Mouse (Mus musculus): ENCODE measurements around the gene Arid1b. TPM values are rescaled to one million over a fixed set of nuclear protein-coding genes. Genes with fewer than 3 reads are reported as not detected.
A peak's percentile ranks its signal among the peaks of the same experiment; 100 is the strongest.

Arid1b gene
- total and polyA plus RNA-seq, 3 experiments = 11.8 to 27.8 (median 26.8) TPM

- H3K36me3 ChIP-seq (ENCODE audit: control insufficient read depth, insufficient read depth, low read length) = no peaks in the 10 kb centered on the region
- H3K4me3 ChIP-seq = no peak overlapping the region
- intact Hi-C loops (cut with DNase I) = no loop called here
- no peaks in the 10 kb centered on the region for H3K27me3 ChIP-seq (ENCODE audit: control insufficient read depth, insufficient read depth, low read length)
- 84% methylated on average over 3 of the region's 3 CpGs for WGBS
- H3K27ac ChIP-seq = no peak overlapping the region
- peaks cover 15% of the 10 kb centered on the region for H3K79me2 ChIP-seq (replicated peaks; ENCODE audit: control insufficient read depth, insufficient read depth, low read length)
- DNase-seq = peak in 1 of 2 experiments; percentile 14
- no peak overlapping the region for H3K9ac ChIP-seq (ENCODE audit: low read depth, low read length)
- no peak for TF ChIP-seq EP300 (IDR thresholded peaks at IDR 0.05; ENCODE audit: insufficient read depth, low read depth, low read length)
- TF ChIP-seq POLR2A (IDR thresholded peaks at IDR 0.05; ENCODE audit: insufficient read depth, low read depth, low read length) = no peak
- no peak for TF ChIP-seq CTCF (IDR thresholded peaks at IDR 0.05)
- H3K4me1 ChIP-seq (ENCODE audit: control insufficient read depth, insufficient read depth, low read length) = peaks cover 24% of the 10 kb centered on the region
Measured at GRCm38 (mm10) chr17:5012091-5012490, 18.0 kb downstream of the Arid1b start.

GRCm38 (mm10) chr17:5012517-5012916, 18.4 kb downstream of the Arid1b start:
- 48% methylated on average over 4 of the region's 4 CpGs for WGBS
- TF ChIP-seq POLR2A (IDR thresholded peaks at IDR 0.05; ENCODE audit: insufficient read depth, low read depth, low read length) = no peak
- no peak for TF ChIP-seq CTCF (IDR thresholded peaks at IDR 0.05)
- no peak for TF ChIP-seq EP300 (IDR thresholded peaks at IDR 0.05; ENCODE audit: insufficient read depth, low read depth, low read length)
- H3K27ac ChIP-seq = no peak overlapping the region
- no peak overlapping the region for H3K9ac ChIP-seq (ENCODE audit: low read depth, low read length)
- H3K27me3 ChIP-seq (ENCODE audit: control insufficient read depth, insufficient read depth, low read length) = no peaks in the 10 kb centered on the region
- H3K79me2 ChIP-seq (replicated peaks; ENCODE audit: control insufficient read depth, insufficient read depth, low read length) = peaks cover 14% of the 10 kb centered on the region
- no peak overlapping the region for H3K4me3 ChIP-seq
- intact Hi-C loops (cut with DNase I) = no loop called here
- peaks cover 21% of the 10 kb centered on the region for H3K4me1 ChIP-seq (ENCODE audit: control insufficient read depth, insufficient read depth, low read length)
- no peaks in the 10 kb centered on the region for H3K36me3 ChIP-seq (ENCODE audit: control insufficient read depth, insufficient read depth, low read length)
- DNase-seq = no peak

- Histone ChIP-seq H3K9ac (ENCODE audit: low read depth, low read length) (no peak overlapping the region), H3K79me2 (replicated peaks; ENCODE audit: control insufficient read depth, insufficient read depth, low read length) (peaks cover 13% of the 10 kb centered on the region), H3K36me3 (ENCODE audit: control insufficient read depth, insufficient read depth, low read length) (no peaks in the 10 kb centered on the region), H3K27me3 (ENCODE audit: control insufficient read depth, insufficient read depth, low read length) (no peaks in the 10 kb centered on the region), H3K4me3 (no peak overlapping the region), H3K27ac (no peak overlapping the region), H3K4me1 (ENCODE audit: control insufficient read depth, insufficient read depth, low read length) (peaks cover 13% of the 10 kb centered on the region)
- 83% methylated on average over 23 of the region's 23 CpGs for WGBS
- intact Hi-C loops (cut with DNase I) = no loop called here
- TF ChIP-seq CTCF (IDR thresholded peaks at IDR 0.05) = no peak
- no peak for TF ChIP-seq EP300 (IDR thresholded peaks at IDR 0.05; ENCODE audit: insufficient read depth, low read depth, low read length)
- DNase-seq = peak in 1 of 2 experiments; percentile 11
Measured at GRCm38 (mm10) chr17:5014327-5014957, 20.3 kb downstream of the Arid1b start.

GRCm38 (mm10) chr17:5016404-5016803, 22.3 kb downstream of the Arid1b start:
- no peak for TF ChIP-seq POLR2A (IDR thresholded peaks at IDR 0.05; ENCODE audit: insufficient read depth, low read depth, low read length)
- TF ChIP-seq CTCF (IDR thresholded peaks at IDR 0.05) = no peak
- TF ChIP-seq EP300 (IDR thresholded peaks at IDR 0.05; ENCODE audit: insufficient read depth, low read depth, low read length) = no peak
- Histone ChIP-seq H3K79me2 (replicated peaks; ENCODE audit: control insufficient read depth, insufficient read depth, low read length) (peaks cover 21% of the 10 kb centered on the region), H3K4me1 (ENCODE audit: control insufficient read depth, insufficient read depth, low read length) (peaks cover 15% of the 10 kb centered on the region), H3K27ac (no peak overlapping the region), H3K27me3 (ENCODE audit: control insufficient read depth, insufficient read depth, low read length) (no peaks in the 10 kb centered on the region), H3K9ac (ENCODE audit: low read depth, low read length) (no peak overlapping the region), H3K4me3 (no peak overlapping the region), H3K36me3 (ENCODE audit: control insufficient read depth, insufficient read depth, low read length) (no peaks in the 10 kb centered on the region)
- 56% methylated on average over 4 of the region's 4 CpGs for WGBS
- intact Hi-C loops (cut with DNase I) = no loop called here
- peak in 1 of 2 experiments; percentile 11 for DNase-seq

GRCm38 (mm10) chr17:5017065-5017464, 22.9 kb downstream of the Arid1b start:
- H3K27me3 ChIP-seq (ENCODE audit: control insufficient read depth, insufficient read depth, low read length) = no peaks in the 10 kb centered on the region
- H3K4me1 ChIP-seq (ENCODE audit: control insufficient read depth, insufficient read depth, low read length) = peaks cover 18% of the 10 kb centered on the region
- peak in 1 of 2 experiments; percentile 16 for DNase-seq
- no peak overlapping the region for H3K4me3 ChIP-seq
- no peak overlapping the region for H3K9ac ChIP-seq (ENCODE audit: low read depth, low read length)
- no peak for TF ChIP-seq CTCF (IDR thresholded peaks at IDR 0.05)
- no peak for TF ChIP-seq POLR2A (IDR thresholded peaks at IDR 0.05; ENCODE audit: insufficient read depth, low read depth, low read length)
- TF ChIP-seq EP300 (IDR thresholded peaks at IDR 0.05; ENCODE audit: insufficient read depth, low read depth, low read length) = no peak
- no peaks in the 10 kb centered on the region for H3K36me3 ChIP-seq (ENCODE audit: control insufficient read depth, insufficient read depth, low read length)
- 85% methylated on average over 10 of the region's 10 CpGs for whole genome bisulfite sequencing
- no peak overlapping the region for H3K27ac ChIP-seq
- intact Hi-C loops (cut with DNase I) = no loop called here
- peaks cover 21% of the 10 kb centered on the region for H3K79me2 ChIP-seq (replicated peaks; ENCODE audit: control insufficient read depth, insufficient read depth, low read length)

GRCm38 (mm10) chr17:5021303-5022003, 27.3 kb downstream of the Arid1b start:
- no peaks in the 10 kb centered on the region for H3K27me3 ChIP-seq (ENCODE audit: control insufficient read depth, insufficient read depth, low read length)
- DNase-seq = peak in 1 of 2 experiments; percentile 23
- H3K9ac ChIP-seq (ENCODE audit: low read depth, low read length) = no peak overlapping the region
- intact Hi-C loops (cut with DNase I) = no loop called here
- 33% methylated on average over 11 of the region's 11 CpGs for WGBS
- H3K4me1 ChIP-seq (ENCODE audit: control insufficient read depth, insufficient read depth, low read length) = peaks cover 28% of the 10 kb centered on the region
- H3K79me2 ChIP-seq (replicated peaks; ENCODE audit: control insufficient read depth, insufficient read depth, low read length) = peaks cover 19% of the 10 kb centered on the region
- no peak overlapping the region for H3K4me3 ChIP-seq
- no peaks in the 10 kb centered on the region for H3K36me3 ChIP-seq (ENCODE audit: control insufficient read depth, insufficient read depth, low read length)
- TF ChIP-seq CTCF (IDR thresholded peaks at IDR 0.05) (no peak), POLR2A (IDR thresholded peaks at IDR 0.05; ENCODE audit: insufficient read depth, low read depth, low read length) (no peak)
- H3K27ac ChIP-seq = no peak overlapping the region

All from heart, adult 2 months (tissue).